Mouse (Mus musculus) olfactory bulb, adult 2 months (tissue): ENCODE data around the gene Lbp. TPM values are rescaled to one million over a fixed set of nuclear protein-coding genes. Genes with fewer than 3 reads are reported as not detected.

Experiments
- H3K27ac ChIP-seq: fragments of 200-500 bp; 2 replicates; pipeline ENCODE4 v1.5.1; 2012; ENCODE audit warnings: low read depth, low read length; ENCODE audit not compliant: insufficient read depth
- H3K4me1 ChIP-seq: fragments of 200-500 bp; 2 replicates; pipeline ENCODE4 v1.6.1; 2012; ENCODE audit warnings: low read length; ENCODE audit not compliant: control insufficient read depth, insufficient read depth
- H3K4me3 ChIP-seq: fragments of 200-500 bp; 2 replicates; pipeline ENCODE4 v1.5.1; 2012; ENCODE audit warnings: mild to moderate bottlenecking, low read depth, low read length, moderate library complexity; ENCODE audit not compliant: insufficient read depth
- CTCF ChIP-seq: fragments of 200-500 bp; IDR thresholded peaks from 2 replicates; pipeline ENCODE4 v1.5.1; 2012; ENCODE audit warnings: low read depth, mild to moderate bottlenecking, low read length, moderate library complexity; ENCODE audit not compliant: insufficient read depth
- POLR2A ChIP-seq: fragments of 200-500 bp; IDR thresholded peaks from 2 replicates; pipeline ENCODE4 v1.6.1; 2012; ENCODE audit warnings: mild to moderate bottlenecking, low read depth, low read length, moderate library complexity; ENCODE audit not compliant: insufficient read depth
- WGBS: fragments of 180-500 bp; shearing (Covaris S2); methylation state at CpG from one replicate; pipeline ENCODE4 v1.1.7; 2018; 5-methylcytosine and 5-hydroxymethylcytosine counted together
- polyA plus RNA-seq: library from polyadenylated mRNA; stranded (reverse); fragments of >200 nt; gene quantifications from 2 replicates; pipeline ENCODE4 v1.2.4, GENCODE M21; 2012; ENCODE audit warnings: low replicate concordance; ENCODE audit not compliant: missing spikeins, insufficient read depth, insufficient read length

Gene Lbp
- polyA plus RNA-seq, 1 experiment = not detected

DNA sequence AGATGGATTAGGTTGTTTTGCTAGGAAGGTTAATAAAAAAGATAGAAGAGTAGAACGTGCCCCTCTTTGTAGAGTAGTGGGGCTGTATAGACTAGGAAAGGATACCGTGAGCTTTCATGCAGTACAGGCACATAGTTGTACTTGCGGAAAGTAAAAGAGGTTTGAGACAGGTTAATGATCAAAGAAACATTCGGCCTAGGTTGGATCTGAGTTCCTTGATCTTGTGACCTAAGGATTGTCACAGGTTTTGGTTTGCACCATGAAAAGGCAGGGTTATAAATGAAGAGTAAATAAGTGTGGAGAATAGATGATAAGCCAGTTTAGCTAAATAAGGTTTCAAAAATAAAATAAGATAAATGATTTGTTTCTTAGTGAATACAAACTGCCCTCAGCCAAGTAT lies 57.9 kb downstream of the Lbp start:
- no peak for TF ChIP-seq CTCF
- no peak for TF ChIP-seq POLR2A
- Histone ChIP-seq H3K4me3 (no peak overlapping the region), H3K4me1 (peaks cover 6% of the 10 kb centered on the region; the same call in 1 of the 2 replicates), H3K27ac (no peak overlapping the region)
- 93% methylated on average over 4 of the region's 4 CpGs for WGBS

DNA sequence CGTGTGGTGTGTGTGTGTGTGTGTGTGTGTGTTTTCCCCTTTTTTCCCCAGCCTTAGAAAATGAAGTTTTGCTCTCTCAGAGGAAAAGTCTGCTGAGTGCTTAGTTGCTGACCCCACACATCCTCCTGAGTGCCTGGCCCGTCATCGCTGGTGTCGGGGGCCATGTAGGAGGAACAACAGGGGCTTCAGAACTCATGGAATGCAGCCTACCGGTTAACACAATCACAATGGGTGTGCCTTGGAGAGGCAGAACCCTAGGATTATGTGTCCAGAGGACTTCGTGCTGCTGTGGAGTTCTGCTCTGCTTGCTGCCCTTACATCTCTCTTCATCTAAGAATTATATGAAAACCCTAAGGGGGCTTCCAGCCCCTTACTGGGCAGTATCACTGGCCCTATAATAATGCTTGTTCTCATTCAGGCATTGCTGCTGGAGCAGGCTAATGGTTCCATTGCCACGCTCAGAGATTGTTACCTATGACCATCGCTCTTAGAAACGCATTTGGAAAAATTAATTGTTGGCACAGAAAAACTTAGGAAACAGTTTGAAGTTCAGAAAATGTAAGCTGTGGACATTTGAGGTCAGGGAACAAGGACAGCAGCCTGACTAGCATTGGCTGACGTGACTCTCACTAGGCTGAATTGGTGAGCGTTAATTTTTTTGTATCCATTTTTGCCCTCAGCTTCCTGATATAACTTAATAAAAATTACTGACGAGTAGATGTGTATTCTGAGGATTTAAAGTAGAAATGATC lies 59.0 kb downstream of the Lbp start:
- WGBS = 70% methylated on average over 12 of the region's 12 CpGs
- no peak for TF ChIP-seq CTCF
- no peak for TF ChIP-seq POLR2A
- H3K4me3 ChIP-seq = no peak overlapping the region
- no peaks in the 10 kb centered on the region for H3K4me1 ChIP-seq
- no peak overlapping the region for H3K27ac ChIP-seq

DNA sequence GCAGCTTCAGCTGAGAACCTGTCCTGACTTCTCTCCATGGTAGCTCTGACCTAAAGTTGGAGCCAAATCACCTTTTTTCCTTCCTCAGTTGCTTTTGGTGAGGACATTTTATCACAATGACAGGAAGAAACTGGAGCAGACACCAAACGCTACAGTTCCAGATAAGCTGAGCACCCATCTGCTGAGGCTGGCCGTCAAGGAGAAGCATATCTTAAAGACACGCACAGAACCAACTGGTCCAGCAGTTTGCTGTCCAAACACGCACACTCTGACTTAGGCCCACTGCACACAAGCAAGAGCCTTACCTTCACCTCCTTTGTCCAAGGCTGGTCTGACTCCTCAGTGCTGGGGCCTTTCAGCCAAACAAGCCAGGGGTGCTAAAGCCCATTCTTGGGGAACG lies 61.4 kb downstream of the Lbp start:
- H3K27ac ChIP-seq = no peak overlapping the region
- WGBS = 96% methylated on average over 5 of the region's 5 CpGs
- H3K4me1 ChIP-seq = no peaks in the 10 kb centered on the region
- no peak overlapping the region for H3K4me3 ChIP-seq
- TF ChIP-seq CTCF (no peak), POLR2A (no peak)

DNA sequence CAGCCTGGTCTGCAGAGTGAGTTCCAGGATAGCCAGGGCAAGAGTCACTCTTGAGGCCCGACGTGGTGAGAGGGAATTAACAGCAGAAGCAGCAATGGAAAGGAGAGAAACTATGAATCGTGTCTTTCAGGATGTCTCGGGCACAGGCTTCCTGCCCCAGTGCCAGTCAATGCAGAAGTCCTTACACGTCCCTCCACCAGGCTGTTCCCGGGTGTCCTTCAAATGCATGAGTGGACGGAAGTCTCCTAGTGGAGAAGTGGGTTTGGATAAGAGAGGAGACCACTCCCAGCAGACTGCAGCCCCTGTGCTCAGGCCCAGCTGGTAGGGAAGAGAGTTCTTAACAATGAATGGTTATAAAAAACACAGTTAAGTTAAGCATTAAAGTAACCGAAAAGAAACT lies 62.0 kb downstream of the Lbp start:
- Histone ChIP-seq H3K4me3 (no peak overlapping the region), H3K4me1 (no peaks in the 10 kb centered on the region), H3K27ac (no peak overlapping the region)
- no peak for TF ChIP-seq CTCF
- no peak for TF ChIP-seq POLR2A
- 93% methylated on average over 8 of the region's 8 CpGs for WGBS

DNA sequence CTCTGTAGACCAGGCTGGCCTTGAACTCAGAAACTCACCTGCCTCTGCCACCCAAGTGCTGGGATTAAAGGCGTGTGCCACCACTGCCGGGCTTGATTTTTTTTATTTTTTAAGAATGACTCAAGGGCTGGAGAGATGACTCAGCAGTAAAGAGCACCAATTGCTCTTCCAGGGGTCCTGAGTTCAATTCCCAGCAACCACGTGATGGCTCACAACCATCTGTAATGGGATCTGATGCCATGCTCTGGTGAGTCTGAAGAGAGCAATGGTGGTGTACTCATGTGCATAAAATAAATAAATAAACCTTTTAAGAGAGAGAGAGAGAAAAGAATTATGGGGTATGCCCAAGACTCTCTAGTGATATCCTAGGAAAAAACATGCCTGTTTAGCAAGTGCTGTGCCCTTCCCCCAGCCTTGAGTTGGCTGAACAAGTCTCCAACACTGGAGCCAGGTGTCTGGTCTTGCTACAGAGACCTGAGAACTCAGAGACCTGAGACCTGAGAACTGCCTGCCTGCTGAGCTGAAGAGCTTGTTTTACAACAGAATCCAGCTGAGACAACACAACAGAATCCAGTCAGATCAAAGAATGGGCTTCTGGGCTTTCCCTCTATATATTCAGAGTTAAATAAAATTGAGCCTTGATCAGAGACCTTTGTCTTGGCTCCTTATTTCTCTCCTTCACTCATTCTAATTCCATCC lies 63.3 kb downstream of the Lbp start:
- 82% methylated on average over 3 of the region's 3 CpGs for whole genome bisulfite sequencing

DNA sequence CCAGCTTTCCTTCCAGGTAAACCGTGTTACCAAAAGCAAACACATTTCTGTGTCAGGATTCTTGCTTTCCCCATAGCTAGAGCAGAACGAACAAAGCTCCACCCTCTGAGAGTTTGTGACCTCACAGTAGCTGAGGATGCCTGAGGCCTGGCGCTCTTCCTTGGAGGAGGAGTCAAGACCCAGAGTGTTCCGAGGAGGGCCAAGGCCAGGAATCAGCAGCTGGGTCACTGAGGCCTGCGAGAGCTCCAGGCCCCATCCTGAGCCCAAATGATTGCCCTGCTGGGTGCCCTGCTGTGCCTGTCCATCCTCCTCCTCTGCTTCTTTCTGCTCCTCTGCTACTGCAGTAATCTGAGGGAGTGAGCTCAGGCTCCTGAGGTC lies 63.9 kb downstream of the Lbp start:
- no peak for TF ChIP-seq CTCF
- no peak for TF ChIP-seq POLR2A
- Histone ChIP-seq H3K27ac (no peak overlapping the region), H3K4me1 (no peaks in the 10 kb centered on the region), H3K4me3 (no peak overlapping the region)
- 26% methylated on average over 5 of the region's 5 CpGs for WGBS

More for the DNA sequence above, 63.3 kb downstream of the Lbp start:
- H3K4me3 ChIP-seq = no peak overlapping the region
- no peak overlapping the region for H3K27ac ChIP-seq
- no peaks in the 10 kb centered on the region for H3K4me1 ChIP-seq
- TF ChIP-seq CTCF = no peak
- no peak for TF ChIP-seq POLR2A

DNA sequence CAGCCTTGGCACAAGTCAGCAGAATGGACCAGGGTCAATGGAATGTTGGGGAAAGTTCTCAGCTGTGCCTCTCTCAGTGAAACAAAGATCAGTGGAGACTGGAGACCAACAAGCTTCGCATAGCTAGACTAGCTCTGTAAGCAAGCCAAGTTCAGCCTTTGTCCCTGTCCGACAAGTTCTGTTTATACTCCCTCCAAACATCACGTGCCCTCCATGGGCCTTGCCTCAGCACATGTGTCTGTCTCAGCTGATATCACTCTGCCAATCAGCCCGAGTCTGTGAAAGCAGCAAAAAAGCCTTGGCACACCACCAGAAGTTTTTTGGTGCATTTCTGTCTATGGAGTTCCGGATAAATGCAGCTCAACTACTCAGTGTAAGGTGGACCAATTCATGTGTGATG lies 66.8 kb downstream of the Lbp start:
- Histone ChIP-seq H3K27ac (no peak overlapping the region), H3K4me3 (no peak overlapping the region), H3K4me1 (peaks cover 1% of the 10 kb centered on the region; the same call in 1 of the 2 replicates)
- 54% methylated on average over 5 of the region's 5 CpGs for WGBS
- TF ChIP-seq POLR2A (no peak), CTCF (no peak)

DNA sequence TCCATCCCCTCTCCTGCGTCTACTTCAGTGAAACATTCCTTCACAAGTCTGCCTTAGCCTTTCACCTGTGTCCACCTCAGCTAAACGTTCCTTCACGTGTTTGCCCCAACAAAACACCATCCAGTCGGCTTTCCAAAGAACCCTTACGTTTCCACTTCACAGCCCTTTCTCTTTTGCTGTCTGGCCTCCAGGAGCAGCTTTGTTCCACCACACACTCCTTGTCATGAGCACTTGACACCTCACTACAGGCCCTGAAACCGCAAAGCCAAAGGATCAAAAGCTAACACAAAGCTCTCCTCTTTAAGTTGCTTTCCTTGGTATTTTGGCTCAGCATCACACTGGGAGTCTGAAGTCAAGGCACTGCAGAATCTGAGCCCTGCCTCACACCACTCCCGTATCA lies 67.2 kb downstream of the Lbp start:
- no peak overlapping the region for H3K4me3 ChIP-seq
- TF ChIP-seq POLR2A = no peak
- TF ChIP-seq CTCF = no peak
- WGBS = 73% methylated on average over 7 of the region's 7 CpGs
- no peak overlapping the region for H3K27ac ChIP-seq
- H3K4me1 ChIP-seq = peaks cover 2% of the 10 kb centered on the region; the same call in 1 of the 2 replicates

DNA sequence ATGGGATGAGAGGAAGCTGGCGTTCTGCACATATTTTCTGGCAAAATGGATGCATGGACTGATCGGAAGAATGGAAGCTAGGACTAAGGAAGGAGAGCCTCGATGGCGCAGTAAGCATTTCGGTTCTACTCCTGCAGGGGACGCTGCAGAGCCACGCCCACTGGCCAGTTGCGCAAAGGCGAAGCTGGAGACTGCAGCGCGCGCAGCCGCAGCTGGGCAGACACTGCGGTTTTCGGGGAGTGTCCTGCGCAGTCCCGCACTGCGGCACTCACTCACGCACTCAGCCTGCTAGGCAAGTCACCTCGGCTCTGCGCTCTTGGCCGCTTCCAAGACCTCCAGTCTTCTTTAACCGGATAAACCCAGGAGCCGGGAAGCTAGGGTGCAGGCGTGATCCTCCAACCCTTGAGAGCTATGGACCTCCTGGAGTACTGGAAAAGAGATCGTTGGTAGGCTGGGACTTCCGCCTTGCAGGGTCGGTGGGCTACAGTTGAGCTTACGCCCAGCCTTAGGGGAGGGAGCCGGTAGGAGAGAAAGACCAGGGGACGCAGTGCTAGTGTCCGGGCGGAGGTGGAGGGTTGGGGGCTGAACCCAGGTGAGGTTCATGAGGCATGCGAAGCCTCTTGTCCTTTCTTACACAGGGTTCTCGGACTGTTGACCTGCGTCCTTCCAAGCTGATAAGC lies 69.3 kb downstream of the Lbp start, which contains the start of gene Snhg11:
Gene Snhg11, plus strand, starts transcription at position 196 of the 680 bp plus-strand sequence.
- peak within 1 kb of the TSS; percentile 81 for H3K27ac ChIP-seq
- under 1% methylated on average over 36 of the region's 36 CpGs for WGBS
- TF ChIP-seq CTCF (peak; percentile 82), POLR2A (peak; percentile 90)

More for the DNA sequence above, 69.3 kb downstream of the Lbp start, which contains the start of gene Snhg11:
- H3K4me1 ChIP-seq = peaks cover 12% of the 10 kb centered on the region
- H3K4me3 ChIP-seq = peak within 1 kb of the TSS; percentile 58
